Mouse (Mus musculus): Measurements from ENCODE around the gene Fam124a. TPM values are rescaled to one million over a fixed set of nuclear protein-coding genes. Genes with fewer than 3 reads are reported as not detected.

Gene Fam124a
- polyA plus RNA-seq, 1 experiment from 2014 or later, result 3.7 TPM

DNA sequence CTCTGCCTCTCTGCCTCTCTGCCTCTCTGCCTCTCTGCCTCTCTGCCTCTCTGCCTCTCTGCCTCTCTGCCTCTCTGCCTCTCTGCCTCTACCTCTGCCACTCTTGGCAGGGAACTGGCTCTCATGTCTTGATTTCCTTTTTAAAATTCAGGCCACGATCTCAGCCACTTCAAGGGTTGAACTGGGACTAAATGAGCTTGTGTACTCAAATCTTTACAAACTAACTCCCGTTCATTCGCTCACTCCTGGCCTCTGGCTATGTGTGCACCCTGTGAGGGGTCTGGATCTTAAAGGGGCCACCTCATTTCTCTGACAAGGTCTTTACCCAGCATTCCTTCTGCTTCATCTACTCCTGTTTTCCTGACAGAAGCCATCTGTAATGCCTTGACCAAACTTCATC is 29.8 kb downstream of the Fam124a start:
- Histone ChIP-seq H3K4me2 (ENCODE audit: low read depth, low read length) (no peak overlapping the region), H3K4me1 (ENCODE audit: control insufficient read depth, insufficient read depth, low read length) (no peaks in the 10 kb centered on the region), H3K27me3 (ENCODE audit: control insufficient read depth, insufficient read depth, low read length) (no peaks in the 10 kb centered on the region), H3K36me3 (ENCODE audit: control insufficient read depth, insufficient read depth, low read length) (no peaks in the 10 kb centered on the region), H3K4me3 (replicated peaks; ENCODE audit: low read length) (no peak overlapping the region), H3K27ac (ENCODE audit: low read length) (no peak overlapping the region), H3K9me3 (replicated peaks; ENCODE audit: control insufficient read depth, low read length) (no peaks in the 10 kb centered on the region), H3K9ac (ENCODE audit: low read length) (no peak overlapping the region)
- no peak for ATAC-seq (ENCODE audit: insufficient read depth, low FRiP score)
- WGBS, result 39% methylated on average over 3 of the region's 3 CpGs

DNA sequence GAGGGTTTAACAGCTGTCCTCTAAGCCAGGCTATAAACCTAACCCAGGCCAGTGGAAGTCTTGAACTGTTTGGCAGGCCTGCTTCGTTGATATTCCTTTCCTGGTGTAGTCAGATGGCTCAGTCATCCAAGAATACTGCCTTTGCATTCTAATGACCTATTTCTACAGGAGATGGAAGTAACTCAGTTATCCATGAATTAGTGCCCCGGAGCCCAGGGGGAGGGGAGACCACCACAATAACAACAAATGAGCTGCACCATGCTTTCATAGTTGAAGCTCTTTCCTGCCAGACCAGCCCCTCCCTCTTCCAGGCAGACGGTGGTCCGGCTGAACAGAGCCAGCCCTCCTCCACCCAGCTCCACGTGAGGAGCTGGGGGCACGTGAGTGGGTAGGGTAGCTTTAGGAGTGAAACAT is 44.6 kb downstream of the Fam124a start:
- no peak overlapping the region for H3K27ac ChIP-seq (ENCODE audit: low read length)
- H3K9me3 ChIP-seq (replicated peaks; ENCODE audit: control insufficient read depth, low read length), result no peaks in the 10 kb centered on the region
- no peaks in the 10 kb centered on the region for H3K27me3 ChIP-seq (ENCODE audit: control insufficient read depth, insufficient read depth, low read length)
- no peak for ATAC-seq (ENCODE audit: insufficient read depth, low FRiP score)
- no peaks in the 10 kb centered on the region for H3K36me3 ChIP-seq (ENCODE audit: control insufficient read depth, insufficient read depth, low read length)
- H3K4me2 ChIP-seq (ENCODE audit: low read depth, low read length), result no peak overlapping the region
- H3K4me3 ChIP-seq (replicated peaks; ENCODE audit: low read length), result no peak overlapping the region
- 64% methylated on average over 6 of the region's 6 CpGs for WGBS
- no peak overlapping the region for H3K9ac ChIP-seq (ENCODE audit: low read length)
- H3K4me1 ChIP-seq (ENCODE audit: control insufficient read depth, insufficient read depth, low read length), result no peaks in the 10 kb centered on the region

DNA sequence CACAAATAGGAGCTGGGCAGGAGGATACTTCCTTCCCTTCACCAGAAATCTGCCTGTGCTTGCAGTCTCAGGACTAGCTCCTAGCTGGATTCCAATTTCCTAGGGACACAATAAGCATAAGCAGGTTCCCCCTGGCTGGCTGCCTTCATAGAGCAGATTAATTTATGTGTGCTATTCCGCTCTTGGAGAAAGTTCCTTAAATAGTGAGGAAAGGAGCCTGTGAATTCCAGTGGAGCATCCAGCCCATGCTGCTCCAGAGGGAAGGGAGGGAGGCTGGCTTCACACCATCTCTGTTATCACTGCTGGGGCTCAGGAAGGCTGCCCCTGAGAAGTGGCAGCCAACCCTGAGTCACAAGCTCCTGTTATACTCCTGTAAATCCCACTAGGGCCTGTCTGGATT is 46.7 kb downstream of the Fam124a start:
- H3K9me3 ChIP-seq (replicated peaks; ENCODE audit: control insufficient read depth, low read length), result no peaks in the 10 kb centered on the region
- no peaks in the 10 kb centered on the region for H3K4me1 ChIP-seq (ENCODE audit: control insufficient read depth, insufficient read depth, low read length)
- ATAC-seq (ENCODE audit: insufficient read depth, low FRiP score), result peak; percentile 73
- H3K27ac ChIP-seq (ENCODE audit: low read length), result peak overlapping the region; percentile 48
- no peaks in the 10 kb centered on the region for H3K27me3 ChIP-seq (ENCODE audit: control insufficient read depth, insufficient read depth, low read length)
- no peak overlapping the region for H3K4me2 ChIP-seq (ENCODE audit: low read depth, low read length)
- 59% methylated on average over 1 of the region's 1 CpGs for whole genome bisulfite sequencing
- H3K9ac ChIP-seq (ENCODE audit: low read length), result no peak overlapping the region
- no peak overlapping the region for H3K4me3 ChIP-seq (replicated peaks; ENCODE audit: low read length)
- H3K36me3 ChIP-seq (ENCODE audit: control insufficient read depth, insufficient read depth, low read length), result no peaks in the 10 kb centered on the region

DNA sequence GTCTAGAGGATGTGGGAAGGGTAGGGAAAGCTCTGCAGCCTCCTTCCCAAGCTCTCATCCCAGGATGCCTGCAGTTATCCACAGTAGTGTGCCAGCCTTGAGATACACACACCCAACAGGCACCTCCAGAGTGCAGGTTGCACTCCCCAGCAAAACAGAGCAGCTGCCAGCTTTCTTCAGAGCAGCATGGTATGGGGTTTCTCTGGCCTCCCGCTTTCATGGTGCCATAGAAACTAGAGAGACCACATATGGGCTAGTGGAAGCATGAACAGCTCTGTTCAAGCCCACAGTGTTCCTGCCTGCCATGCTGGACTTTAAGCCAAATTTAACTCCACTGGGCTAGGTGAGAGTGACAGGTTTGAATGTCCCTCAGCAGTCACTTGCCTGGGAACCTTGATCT is 47.3 kb downstream of the Fam124a start:
- Histone ChIP-seq H3K4me1 (ENCODE audit: control insufficient read depth, insufficient read depth, low read length) (no peaks in the 10 kb centered on the region), H3K9ac (ENCODE audit: low read length) (no peak overlapping the region), H3K4me2 (ENCODE audit: low read depth, low read length) (no peak overlapping the region), H3K27ac (ENCODE audit: low read length) (peak overlapping the region; percentile 48), H3K27me3 (ENCODE audit: control insufficient read depth, insufficient read depth, low read length) (no peaks in the 10 kb centered on the region), H3K9me3 (replicated peaks; ENCODE audit: control insufficient read depth, low read length) (no peaks in the 10 kb centered on the region), H3K36me3 (ENCODE audit: control insufficient read depth, insufficient read depth, low read length) (no peaks in the 10 kb centered on the region), H3K4me3 (replicated peaks; ENCODE audit: low read length) (no peak overlapping the region)
- WGBS, result 100% methylated on average over 1 of the region's 1 CpGs
- no peak for ATAC-seq (ENCODE audit: insufficient read depth, low FRiP score)

DNA sequence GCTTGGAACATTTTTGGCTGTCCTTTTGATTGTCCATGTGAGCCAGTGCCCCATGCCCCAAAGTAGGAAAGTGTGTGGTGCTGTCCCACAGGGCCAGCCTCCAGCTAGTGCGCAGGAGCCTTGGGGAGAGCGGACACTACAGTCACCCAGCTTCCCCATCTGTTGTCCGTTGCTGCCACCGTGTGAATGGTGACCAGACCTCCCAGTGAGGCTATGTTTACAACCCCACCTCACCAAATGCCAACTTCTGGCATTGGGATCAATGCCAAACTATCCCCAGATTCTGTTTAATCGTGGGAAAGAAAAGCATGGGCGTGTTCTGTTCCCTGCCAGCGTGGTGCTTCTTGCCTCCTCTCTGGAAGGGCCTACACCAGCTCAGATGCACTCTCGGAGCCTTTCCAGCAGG is 52.3 kb downstream of the Fam124a start:
- Histone ChIP-seq H3K27me3 (ENCODE audit: control insufficient read depth, insufficient read depth, low read length) (no peaks in the 10 kb centered on the region), H3K36me3 (ENCODE audit: control insufficient read depth, insufficient read depth, low read length) (no peaks in the 10 kb centered on the region), H3K4me1 (ENCODE audit: control insufficient read depth, insufficient read depth, low read length) (no peaks in the 10 kb centered on the region), H3K9me3 (replicated peaks; ENCODE audit: control insufficient read depth, low read length) (no peaks in the 10 kb centered on the region), H3K9ac (ENCODE audit: low read length) (no peak overlapping the region), H3K27ac (ENCODE audit: low read length) (no peak overlapping the region), H3K4me3 (replicated peaks; ENCODE audit: low read length) (no peak overlapping the region), H3K4me2 (ENCODE audit: low read depth, low read length) (no peak overlapping the region)
- no peak for ATAC-seq (ENCODE audit: insufficient read depth, low FRiP score)
- 64% methylated on average over 8 of the region's 8 CpGs for WGBS

DNA sequence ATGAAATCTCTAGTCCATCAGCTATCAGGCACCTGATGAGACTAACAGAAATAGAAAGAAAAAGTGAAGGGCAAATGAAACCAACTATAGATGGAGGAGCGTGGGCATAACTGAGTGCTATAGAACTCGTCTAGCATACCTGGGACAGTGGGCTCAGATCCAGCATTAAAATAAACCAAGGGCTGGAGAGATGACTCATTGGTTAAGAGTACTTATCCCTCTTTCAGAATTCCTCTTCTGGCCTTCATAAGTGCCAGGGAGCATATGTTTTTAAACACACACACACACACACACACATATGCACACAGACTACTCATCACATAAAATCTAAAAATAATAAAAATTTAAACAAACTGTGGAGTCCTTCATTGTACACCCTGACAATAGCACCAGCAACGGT is 54.4 kb downstream of the Fam124a start:
- H3K36me3 ChIP-seq (ENCODE audit: control insufficient read depth, insufficient read depth, low read length), result no peaks in the 10 kb centered on the region
- no peak for ATAC-seq (ENCODE audit: insufficient read depth, low FRiP score)
- no peaks in the 10 kb centered on the region for H3K9me3 ChIP-seq (replicated peaks; ENCODE audit: control insufficient read depth, low read length)
- H3K4me2 ChIP-seq (ENCODE audit: low read depth, low read length), result no peak overlapping the region
- WGBS, result 73% methylated on average over 3 of the region's 3 CpGs
- no peak overlapping the region for H3K4me3 ChIP-seq (replicated peaks; ENCODE audit: low read length)
- H3K9ac ChIP-seq (ENCODE audit: low read length), result no peak overlapping the region
- no peaks in the 10 kb centered on the region for H3K4me1 ChIP-seq (ENCODE audit: control insufficient read depth, insufficient read depth, low read length)
- no peak overlapping the region for H3K27ac ChIP-seq (ENCODE audit: low read length)
- H3K27me3 ChIP-seq (ENCODE audit: control insufficient read depth, insufficient read depth, low read length), result no peaks in the 10 kb centered on the region

DNA sequence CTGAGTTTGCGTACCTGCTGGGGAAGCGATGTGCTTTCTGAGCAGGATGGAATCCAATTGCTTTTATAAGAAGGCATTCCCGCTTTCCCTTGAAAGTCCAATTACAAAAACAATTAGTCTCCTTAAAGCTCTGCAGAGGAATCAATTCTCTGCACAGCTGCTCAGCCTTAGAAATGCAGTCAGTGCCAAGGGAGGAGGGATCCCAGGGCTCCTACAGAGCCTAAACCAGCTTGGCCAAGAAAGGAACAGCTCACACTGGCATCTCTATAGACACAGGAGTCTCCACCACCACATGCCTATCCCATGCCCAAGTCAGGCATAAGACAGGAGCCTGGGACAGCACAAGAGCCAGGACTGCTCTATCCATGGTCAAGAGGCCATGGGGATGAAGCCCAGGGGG is 66.9 kb downstream of the Fam124a start:
- H3K36me3 ChIP-seq (ENCODE audit: control insufficient read depth, insufficient read depth, low read length), result no peaks in the 10 kb centered on the region
- no peak overlapping the region for H3K27ac ChIP-seq (ENCODE audit: low read length)
- 80% methylated on average over 3 of the region's 3 CpGs for WGBS
- no peaks in the 10 kb centered on the region for H3K4me1 ChIP-seq (ENCODE audit: control insufficient read depth, insufficient read depth, low read length)
- no peak overlapping the region for H3K4me3 ChIP-seq (replicated peaks; ENCODE audit: low read length)
- H3K9ac ChIP-seq (ENCODE audit: low read length), result no peak overlapping the region
- H3K9me3 ChIP-seq (replicated peaks; ENCODE audit: control insufficient read depth, low read length), result no peaks in the 10 kb centered on the region
- no peak overlapping the region for H3K4me2 ChIP-seq (ENCODE audit: low read depth, low read length)
- H3K27me3 ChIP-seq (ENCODE audit: control insufficient read depth, insufficient read depth, low read length), result no peaks in the 10 kb centered on the region
- no peak for ATAC-seq (ENCODE audit: insufficient read depth, low FRiP score)

DNA sequence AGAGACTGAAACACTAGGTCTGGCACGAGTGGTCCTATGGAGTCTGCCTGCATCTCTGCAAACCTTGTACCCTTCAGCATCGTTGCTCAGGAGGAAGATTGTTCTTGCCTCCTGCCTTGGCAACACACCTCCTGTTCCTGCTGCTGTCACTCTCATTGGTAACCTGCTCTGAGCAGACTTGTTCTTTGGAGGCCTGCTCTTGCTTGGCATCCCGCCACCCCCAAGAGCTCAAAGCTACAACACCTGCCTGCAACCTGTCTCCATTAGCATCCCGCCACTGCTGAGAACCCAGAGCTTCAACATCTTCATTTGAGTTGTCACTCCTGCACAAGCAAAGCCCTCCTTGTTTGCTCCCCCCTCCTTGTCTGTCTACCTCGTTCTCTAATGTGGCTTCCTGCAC is 72.4 kb downstream of the Fam124a start:
- Histone ChIP-seq H3K9me3 (replicated peaks; ENCODE audit: control insufficient read depth, low read length) (no peaks in the 10 kb centered on the region), H3K27me3 (ENCODE audit: control insufficient read depth, insufficient read depth, low read length) (no peaks in the 10 kb centered on the region), H3K36me3 (ENCODE audit: control insufficient read depth, insufficient read depth, low read length) (no peaks in the 10 kb centered on the region), H3K4me2 (ENCODE audit: low read depth, low read length) (no peak overlapping the region), H3K9ac (ENCODE audit: low read length) (no peak overlapping the region), H3K27ac (ENCODE audit: low read length) (no peak overlapping the region), H3K4me1 (ENCODE audit: control insufficient read depth, insufficient read depth, low read length) (no peaks in the 10 kb centered on the region), H3K4me3 (replicated peaks; ENCODE audit: low read length) (no peak overlapping the region)
- ATAC-seq (ENCODE audit: insufficient read depth, low FRiP score), result no peak
- WGBS, result 91% methylated on average over 5 of the region's 5 CpGs

DNA sequence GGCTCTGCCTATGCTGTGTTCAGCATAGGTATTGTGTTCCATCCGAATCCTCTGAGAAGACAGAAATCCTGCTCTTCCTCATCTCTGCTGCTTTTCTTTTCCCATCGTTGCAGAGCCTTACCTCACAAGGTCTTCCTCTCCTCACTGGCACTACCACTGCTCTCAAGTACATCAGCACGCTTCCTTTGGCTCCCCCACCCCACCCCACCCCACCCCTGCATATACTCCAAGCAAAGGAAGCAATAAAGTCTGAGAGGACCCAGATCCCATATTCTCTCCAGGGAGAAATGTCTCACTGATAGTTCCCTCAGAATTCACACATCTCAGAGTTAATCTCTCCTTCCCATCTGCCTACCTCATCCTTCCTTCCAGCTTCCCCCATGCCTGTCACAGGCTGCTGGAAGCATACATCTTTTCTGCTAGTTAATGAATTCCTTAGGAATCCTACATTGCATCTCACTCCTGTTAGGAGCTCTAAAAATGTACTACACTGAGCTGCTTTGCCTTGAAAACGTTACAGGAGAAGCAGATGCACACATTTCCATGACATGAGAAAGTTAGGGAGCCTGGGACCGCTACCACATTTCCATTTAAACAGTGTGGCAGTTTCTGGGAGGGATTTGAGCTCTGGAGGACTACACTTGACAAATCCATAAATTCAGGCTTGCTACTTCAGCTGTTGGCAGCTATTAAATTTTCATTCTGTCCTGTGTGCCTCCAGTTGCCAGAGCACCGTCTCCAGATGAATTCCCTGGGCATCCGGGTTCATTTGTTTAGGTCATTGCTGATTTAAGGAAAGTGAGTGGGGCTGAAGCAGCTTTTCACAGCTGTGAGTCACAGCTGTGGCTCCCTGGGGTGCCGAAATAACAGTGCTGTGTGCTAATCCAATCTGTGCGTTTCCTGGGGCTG is 82.2 kb downstream of the Fam124a start:
- ATAC-seq (ENCODE audit: insufficient read depth, low FRiP score), result no peak
- H3K4me3 ChIP-seq (replicated peaks; ENCODE audit: low read length), result no peak overlapping the region
- no peak overlapping the region for H3K27ac ChIP-seq (ENCODE audit: low read length)
- no peaks in the 10 kb centered on the region for H3K27me3 ChIP-seq (ENCODE audit: control insufficient read depth, insufficient read depth, low read length)
- peaks cover 5% of the 10 kb centered on the region; the same call in 1 of the 2 replicates for H3K4me1 ChIP-seq (ENCODE audit: control insufficient read depth, insufficient read depth, low read length)
- peak overlapping the region; percentile 5; the same call in 1 of the 2 replicates for H3K4me2 ChIP-seq (ENCODE audit: low read depth, low read length)
- no peaks in the 10 kb centered on the region for H3K36me3 ChIP-seq (ENCODE audit: control insufficient read depth, insufficient read depth, low read length)
- H3K9ac ChIP-seq (ENCODE audit: low read length), result no peak overlapping the region
- H3K9me3 ChIP-seq (replicated peaks; ENCODE audit: control insufficient read depth, low read length), result no peaks in the 10 kb centered on the region
- WGBS, result 25% methylated on average over 9 of the region's 9 CpGs

All from stomach, embryonic 16.5 days (tissue).